Mouse (Mus musculus) kidney, embryonic 15.5 days (tissue): ENCODE data around the gene Hipk1. TPM values are rescaled to one million over a fixed set of nuclear protein-coding genes. Genes with fewer than 3 reads are reported as not detected.

Experiments used
- ATAC-seq: fragments of 200-750 bp; cut with Nextera tagmentation; replicated peaks from 2 replicates; pipeline ENCODE4 v1.8.0; 2017; ENCODE audit warnings: moderate TSS enrichment; ENCODE audit not compliant: low FRiP score
- H3K27ac ChIP-seq: fragments of 300-500 bp; sonication (generic); 2 replicates; pipeline ENCODE4 v1.5.1; 2015; ENCODE audit warnings: mild to moderate bottlenecking, inconsistent platforms
- H3K27me3 ChIP-seq: fragments of 300-500 bp; sonication (generic); 2 replicates; pipeline ENCODE4 v1.6.1; 2015; ENCODE audit warnings: inconsistent platforms
- H3K36me3 ChIP-seq: fragments of 300-500 bp; sonication (generic); 2 replicates; pipeline ENCODE4 v1.6.1; 2015; ENCODE audit warnings: inconsistent platforms
- H3K4me1 ChIP-seq: fragments of 300-500 bp; sonication (generic); 2 replicates; pipeline ENCODE4 v1.6.1; 2015; ENCODE audit warnings: inconsistent platforms
- H3K4me2 ChIP-seq: fragments of 300-500 bp; sonication (generic); 2 replicates; pipeline ENCODE4 v1.6.1; 2015; ENCODE audit warnings: moderate library complexity, mild to moderate bottlenecking, inconsistent platforms
- H3K4me3 ChIP-seq: fragments of 300-500 bp; sonication (generic); replicated peaks from 2 replicates; pipeline ENCODE4 v1.5.1; 2015; ENCODE audit warnings: mild to moderate bottlenecking, inconsistent platforms
- H3K9ac ChIP-seq: fragments of 300-500 bp; sonication (generic); 2 replicates; pipeline ENCODE4 v1.6.1; 2015; ENCODE audit warnings: mild to moderate bottlenecking, inconsistent platforms
- H3K9me3 ChIP-seq: fragments of 300-500 bp; sonication (generic); replicated peaks from 2 replicates; pipeline ENCODE4 v1.6.1; 2016; ENCODE audit warnings: inconsistent platforms
- WGBS: fragments of 180-500 bp; shearing (Covaris S2); methylation state at CpG from one replicate; pipeline ENCODE4 v1.1.7; 2015; ENCODE audit warnings: mixed read lengths; 5-methylcytosine and 5-hydroxymethylcytosine counted together
- polyA plus RNA-seq: library from polyadenylated mRNA; unstranded; fragments of >200 nt; fragmentation: Nextera tagmentation; extraction: Ambion mirVana; gene quantifications from 2 replicates; pipeline ENCODE4 v1.2.1, GENCODE M21; 2015

Hipk1 gene
- polyA plus RNA-seq, 1 experiment from 2014 or later = 11.0 TPM

GRCm38 (mm10) chr3:103726642-103727041 is 64.7 kb downstream of the Hipk1 start:
- H3K27me3 ChIP-seq = no peaks in the 10 kb centered on the region
- no peak overlapping the region for H3K4me3 ChIP-seq
- H3K4me2 ChIP-seq = no peak overlapping the region
- peaks cover 2% of the 10 kb centered on the region; the same call in 1 of the 2 replicates for H3K4me1 ChIP-seq
- H3K9ac ChIP-seq = no peak overlapping the region
- H3K9me3 ChIP-seq = no peaks in the 10 kb centered on the region
- WGBS = 60% methylated on average over 3 of the region's 3 CpGs
- H3K27ac ChIP-seq = no peak overlapping the region
- ATAC-seq = no peak
- H3K36me3 ChIP-seq = no peaks in the 10 kb centered on the region

DNA sequence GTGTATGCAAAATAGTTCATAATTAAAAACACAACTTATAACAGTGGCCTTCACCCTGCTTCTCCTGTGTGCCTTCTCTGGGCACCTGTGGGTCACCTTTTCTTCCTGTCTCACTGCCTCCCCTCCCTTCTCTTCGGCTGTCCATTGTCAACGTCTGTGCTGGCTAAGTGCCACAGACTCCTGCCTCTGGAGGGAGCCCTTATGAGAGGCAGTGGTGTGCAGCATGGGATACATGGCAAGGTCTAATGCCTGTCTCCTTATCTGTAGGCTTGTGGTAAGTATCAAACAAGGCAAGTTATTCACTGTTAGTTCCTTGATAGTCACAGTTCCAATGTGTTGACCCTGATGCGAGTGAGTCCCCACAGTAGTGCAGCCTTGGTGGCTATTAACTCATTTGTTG is 67.2 kb downstream of the Hipk1 start:
- WGBS = 59% methylated on average over 3 of the region's 3 CpGs
- H3K27ac ChIP-seq = no peak overlapping the region
- no peak overlapping the region for H3K4me2 ChIP-seq
- no peak overlapping the region for H3K9ac ChIP-seq
- ATAC-seq = no peak
- peaks cover 7% of the 10 kb centered on the region; the same call in 1 of the 2 replicates for H3K4me1 ChIP-seq
- H3K36me3 ChIP-seq = no peaks in the 10 kb centered on the region
- H3K27me3 ChIP-seq = no peaks in the 10 kb centered on the region
- no peaks in the 10 kb centered on the region for H3K9me3 ChIP-seq
- no peak overlapping the region for H3K4me3 ChIP-seq

DNA sequence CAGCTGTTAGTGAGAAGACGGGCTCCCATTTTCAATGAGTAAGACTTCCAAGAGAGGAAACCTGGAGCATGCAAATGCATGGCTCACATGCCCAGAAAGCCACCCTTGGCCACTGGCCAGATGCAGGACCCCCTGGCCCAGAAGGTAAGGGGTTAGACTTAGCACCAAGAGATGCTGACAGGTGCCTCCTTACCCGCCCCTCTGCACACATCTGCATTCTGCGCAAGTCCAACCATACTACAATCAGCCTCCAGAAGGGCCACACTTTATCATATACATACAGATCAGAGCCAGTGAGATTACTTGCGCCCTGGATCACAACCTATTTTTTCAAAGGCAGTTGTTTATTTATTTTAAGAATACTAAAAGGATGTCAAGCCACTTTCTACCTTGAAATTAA is 72.6 kb downstream of the Hipk1 start:
- peak overlapping the region; percentile 23; the same call in 1 of the 2 replicates for H3K27ac ChIP-seq
- no peaks in the 10 kb centered on the region for H3K27me3 ChIP-seq
- no peaks in the 10 kb centered on the region for H3K9me3 ChIP-seq
- ATAC-seq = 0 out of 2 replicates have a peak, but pooled peaks have one; percentile 44
- no peak overlapping the region for H3K4me2 ChIP-seq
- H3K4me3 ChIP-seq = no peak overlapping the region
- no peaks in the 10 kb centered on the region for H3K36me3 ChIP-seq
- H3K4me1 ChIP-seq = peaks cover 27% of the 10 kb centered on the region
- WGBS = 68% methylated on average over 4 of the region's 4 CpGs
- H3K9ac ChIP-seq = no peak overlapping the region

- no peaks in the 10 kb centered on the region for H3K36me3 ChIP-seq
- 49% methylated on average over 15 of the region's 15 CpGs for WGBS
Measured at GRCm38 (mm10) chr3:103716774-103717760, 74.3 kb downstream of the Hipk1 start.

GRCm38 (mm10) chr3:103715762-103716693 is 75.3 kb downstream of the Hipk1 start:
- Histone ChIP-seq H3K27me3 (no peaks in the 10 kb centered on the region), H3K4me2 (no peak overlapping the region), H3K27ac (peak overlapping the region; percentile 76), H3K4me1 (peaks cover 27% of the 10 kb centered on the region), H3K36me3 (no peaks in the 10 kb centered on the region), H3K9me3 (no peaks in the 10 kb centered on the region), H3K9ac (no peak overlapping the region), H3K4me3 (no peak overlapping the region)
- 36% methylated on average over 11 of the region's 11 CpGs for WGBS
- peak; percentile 81 for ATAC-seq

More at GRCm38 (mm10) chr3:103716774-103717760, 74.3 kb downstream of the Hipk1 start:
- H3K4me2 ChIP-seq = no peak overlapping the region
- H3K9me3 ChIP-seq = no peaks in the 10 kb centered on the region
- H3K4me1 ChIP-seq = peaks cover 27% of the 10 kb centered on the region
- H3K4me3 ChIP-seq = no peak overlapping the region
- no peak overlapping the region for H3K9ac ChIP-seq
- peak overlapping the region; percentile 76 for H3K27ac ChIP-seq
- no peaks in the 10 kb centered on the region for H3K27me3 ChIP-seq
- no peak for ATAC-seq

GRCm38 (mm10) chr3:103714942-103715341 is 76.4 kb downstream of the Hipk1 start:
- Histone ChIP-seq H3K9me3 (no peaks in the 10 kb centered on the region), H3K4me2 (no peak overlapping the region), H3K27me3 (no peaks in the 10 kb centered on the region), H3K4me3 (no peak overlapping the region), H3K9ac (no peak overlapping the region), H3K36me3 (no peaks in the 10 kb centered on the region), H3K4me1 (peaks cover 27% of the 10 kb centered on the region), H3K27ac (no peak overlapping the region)
- ATAC-seq = no peak
- 85% methylated on average over 8 of the region's 8 CpGs for WGBS

- no peak for ATAC-seq
- 72% methylated on average over 7 of the region's 7 CpGs for WGBS
Measured at GRCm38 (mm10) chr3:103714236-103714875, 77.0 kb downstream of the Hipk1 start.

GRCm38 (mm10) chr3:103712196-103712595 is 79.2 kb downstream of the Hipk1 start:
- 95% methylated on average over 4 of the region's 4 CpGs for WGBS
- H3K27me3 ChIP-seq = no peaks in the 10 kb centered on the region
- peaks cover 9% of the 10 kb centered on the region for H3K4me1 ChIP-seq
- H3K9me3 ChIP-seq = no peaks in the 10 kb centered on the region
- H3K4me3 ChIP-seq = no peak overlapping the region
- ATAC-seq = no peak
- H3K9ac ChIP-seq = no peak overlapping the region
- H3K27ac ChIP-seq = no peak overlapping the region
- no peak overlapping the region for H3K4me2 ChIP-seq
- no peaks in the 10 kb centered on the region for H3K36me3 ChIP-seq

More at GRCm38 (mm10) chr3:103714236-103714875, 77.0 kb downstream of the Hipk1 start:
- H3K27ac ChIP-seq = no peak overlapping the region
- no peaks in the 10 kb centered on the region for H3K27me3 ChIP-seq
- no peaks in the 10 kb centered on the region for H3K9me3 ChIP-seq
- H3K4me3 ChIP-seq = no peak overlapping the region
- H3K9ac ChIP-seq = no peak overlapping the region
- H3K4me2 ChIP-seq = no peak overlapping the region
- H3K4me1 ChIP-seq = peaks cover 24% of the 10 kb centered on the region
- no peaks in the 10 kb centered on the region for H3K36me3 ChIP-seq

GRCm38 (mm10) chr3:103709470-103710040 is 81.8 kb downstream of the Hipk1 start:
- H3K27ac ChIP-seq = no peak overlapping the region
- ATAC-seq = no peak
- H3K9ac ChIP-seq = no peak overlapping the region
- H3K4me1 ChIP-seq = no peaks in the 10 kb centered on the region
- H3K27me3 ChIP-seq = no peaks in the 10 kb centered on the region
- H3K4me3 ChIP-seq = no peak overlapping the region
- no peak overlapping the region for H3K4me2 ChIP-seq
- no peaks in the 10 kb centered on the region for H3K36me3 ChIP-seq
- H3K9me3 ChIP-seq = no peaks in the 10 kb centered on the region
- 86% methylated on average over 5 of the region's 5 CpGs for WGBS

GRCm38 (mm10) chr3:103705426-103705825 is 85.9 kb downstream of the Hipk1 start:
- H3K36me3 ChIP-seq = no peaks in the 10 kb centered on the region
- no peak for ATAC-seq

GRCm38 (mm10) chr3:103704661-103705060 is 86.7 kb downstream of the Hipk1 start:
- H3K36me3 ChIP-seq = no peaks in the 10 kb centered on the region
- H3K4me2 ChIP-seq = no peak overlapping the region
- no peaks in the 10 kb centered on the region for H3K9me3 ChIP-seq
- H3K9ac ChIP-seq = no peak overlapping the region
- no peak overlapping the region for H3K27ac ChIP-seq
- WGBS = 83% methylated on average over 6 of the region's 6 CpGs
- H3K4me1 ChIP-seq = no peaks in the 10 kb centered on the region
- H3K4me3 ChIP-seq = no peak overlapping the region
- no peaks in the 10 kb centered on the region for H3K27me3 ChIP-seq
- ATAC-seq = no peak

More at GRCm38 (mm10) chr3:103705426-103705825, 85.9 kb downstream of the Hipk1 start:
- no peak overlapping the region for H3K9ac ChIP-seq
- H3K4me2 ChIP-seq = no peak overlapping the region
- 86% methylated on average over 12 of the region's 12 CpGs for WGBS
- no peaks in the 10 kb centered on the region for H3K9me3 ChIP-seq
- H3K27ac ChIP-seq = no peak overlapping the region
- H3K4me1 ChIP-seq = no peaks in the 10 kb centered on the region
- H3K27me3 ChIP-seq = no peaks in the 10 kb centered on the region
- no peak overlapping the region for H3K4me3 ChIP-seq
